Mouse (Mus musculus) CD4-positive naive resting alpha-beta T cell, adult 76 days (primary cell): Measurements from ENCODE around the gene Gm5134. TPM values are rescaled to one million over a fixed set of nuclear protein-coding genes. Genes with fewer than 3 reads are reported as not detected.

Source experiments
- total RNA-seq: library from RNA; stranded (reverse); gene quantifications from one replicate; pipeline ENCODE4 v1.2.4, GENCODE M21; 2023

Gene Gm5134
- 1.0 TPM for total RNA-seq

DNA sequence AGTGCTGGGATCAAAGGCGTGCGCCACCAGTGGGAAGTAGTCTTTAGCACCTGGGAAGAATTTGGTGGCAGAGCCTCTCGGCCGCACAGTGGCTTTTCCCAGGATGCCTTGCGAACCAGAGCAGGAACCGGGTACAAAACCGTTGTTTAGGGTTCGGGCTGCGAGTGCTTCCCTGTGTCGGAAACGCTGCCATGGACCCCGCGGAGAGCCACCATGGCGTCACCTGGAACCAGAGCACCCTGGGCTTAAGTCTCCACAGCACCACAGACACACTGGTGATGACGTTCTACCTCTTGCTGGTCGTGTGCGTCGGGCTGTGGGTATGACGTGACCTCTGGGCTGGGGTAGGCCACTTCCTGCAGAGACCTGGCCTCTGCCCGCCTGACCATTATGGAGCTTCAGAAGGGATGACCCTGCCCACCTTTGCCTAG is at the start of gene Gm5134:
Gm5134 (plus strand) TSS at position 134 of the 431 bp plus-strand sequence.

DNA sequence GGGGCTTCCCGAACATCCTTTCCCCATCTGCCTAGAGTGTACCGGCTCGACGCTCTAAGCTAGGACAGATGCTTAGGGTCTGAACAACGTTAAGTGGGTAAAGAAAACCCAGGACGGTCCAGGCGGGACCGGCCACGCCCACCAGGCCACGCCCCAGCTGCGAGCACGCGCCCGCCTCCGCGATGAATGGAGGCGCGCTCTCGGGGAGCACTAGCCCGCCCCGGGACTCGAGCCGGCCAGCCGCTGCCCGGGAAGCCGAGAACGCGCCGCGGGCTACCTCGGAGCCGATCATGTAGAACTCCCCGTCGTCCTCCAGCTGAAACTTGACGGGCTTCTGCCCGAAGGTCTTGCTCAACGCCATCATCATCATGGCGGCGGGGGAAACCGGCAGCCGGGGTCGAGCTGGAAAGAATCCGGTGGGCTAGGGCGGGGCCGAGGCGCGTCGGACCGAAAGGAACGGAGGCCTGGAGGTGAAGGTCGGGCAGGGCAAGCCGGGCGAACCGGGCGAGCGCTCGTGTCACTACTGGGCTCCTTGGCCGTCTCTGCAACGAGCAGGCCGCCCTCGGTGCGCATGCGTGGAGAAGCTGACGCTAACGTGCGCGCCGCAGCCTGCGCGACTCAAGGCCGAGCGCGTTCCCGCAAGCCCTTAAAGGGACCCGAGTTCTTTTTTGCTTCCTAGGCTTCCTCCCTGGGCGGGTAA is 33.1 kb upstream of the Gm5134 start, which contains the start of gene Smarcb1:
Smarcb1 (minus strand) TSS at position 592 of the 700 bp plus-strand sequence.

DNA sequence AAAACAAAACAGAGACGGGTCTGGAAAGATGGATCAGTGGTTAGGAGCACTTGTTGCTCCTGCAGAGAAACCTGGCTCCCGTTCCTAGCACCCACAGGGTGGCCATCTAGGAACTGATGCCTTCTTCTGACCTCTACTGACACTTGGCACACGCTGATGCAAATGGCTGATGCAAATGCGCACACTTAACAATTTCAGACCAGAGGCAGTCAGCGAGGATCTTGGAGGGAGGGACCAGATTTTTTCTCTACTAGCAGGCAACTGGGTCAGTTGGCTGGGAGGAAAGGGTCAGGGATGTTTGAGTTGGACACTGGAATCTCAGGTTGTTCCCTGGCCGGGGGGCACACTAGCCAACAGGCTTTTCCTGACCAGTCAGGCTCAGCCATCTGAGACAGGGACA is 21.4 kb upstream of the Gm5134 start, which contains the start of gene Chchd10:
Chchd10 (plus strand) TSS at position 240 of the 400 bp plus-strand sequence.

DNA sequence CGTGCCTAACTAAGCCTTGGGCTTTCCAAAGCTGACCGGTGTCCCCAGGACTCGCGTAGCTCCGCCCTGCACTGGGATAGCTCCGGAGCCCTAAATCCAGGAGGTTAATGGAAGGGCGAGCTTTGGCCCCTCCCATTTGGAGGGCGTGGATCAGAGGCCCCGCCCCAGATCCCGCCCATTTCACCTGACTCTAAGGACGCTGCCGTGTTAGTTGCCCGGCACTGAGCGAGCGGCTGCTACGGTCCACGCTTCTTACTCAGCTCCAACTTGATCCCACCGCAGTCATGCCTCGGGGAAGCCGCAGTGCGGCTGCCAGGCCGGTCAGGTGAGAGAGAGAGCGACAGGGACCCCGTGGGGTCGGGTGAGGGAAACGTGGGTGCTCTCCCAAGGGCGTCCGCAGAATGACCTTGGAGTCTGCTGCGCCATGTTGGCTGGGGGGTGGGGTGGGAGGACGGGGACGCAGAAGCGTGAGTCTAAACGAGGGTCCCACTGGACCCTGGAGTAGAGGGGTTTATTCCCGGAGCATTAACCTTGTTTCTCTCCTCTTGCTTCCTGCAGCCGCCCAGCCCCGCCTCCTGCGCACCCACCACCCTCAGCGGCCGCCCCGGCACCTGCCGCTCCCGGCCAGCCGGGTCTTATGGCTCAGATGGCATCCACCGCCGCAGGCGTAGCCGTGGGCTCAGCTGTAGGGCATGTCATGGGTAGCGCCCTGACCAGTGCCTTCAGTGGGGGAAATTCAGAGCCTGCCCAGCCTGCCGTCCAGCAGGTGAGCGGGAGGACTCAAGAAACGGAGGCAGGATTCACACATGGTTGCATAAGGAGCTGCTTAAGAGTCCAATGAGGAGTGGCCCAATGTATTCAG is 18.4 kb upstream of the Gm5134 start, which contains the start of gene Mmp11:
Mmp11 (minus strand) TSS at position 817 of the 862 bp plus-strand sequence.

DNA sequence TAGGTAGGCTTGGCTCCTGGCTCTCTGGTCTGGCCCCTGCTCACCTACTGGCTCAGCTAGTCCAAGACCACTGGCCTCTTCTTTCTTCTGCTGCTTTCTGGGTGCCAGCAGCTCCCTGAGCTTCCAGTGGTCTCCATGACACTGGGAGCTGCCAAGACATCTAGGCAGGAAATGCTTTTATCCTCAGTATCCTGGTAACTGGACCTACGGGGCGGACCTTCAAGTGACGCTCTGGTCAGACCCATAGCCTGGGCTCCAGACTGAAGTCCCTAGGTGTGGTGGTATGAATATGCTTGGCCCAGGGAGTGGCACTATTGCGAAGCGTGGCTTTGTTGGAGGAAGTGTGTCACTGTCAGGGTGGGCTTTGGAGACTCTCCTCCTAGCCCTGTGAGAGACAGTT is 13.8 kb upstream of the Gm5134 start, which contains the start of gene Gm867:
Gm867 (minus strand) TSS at position 153 of the 400 bp plus-strand sequence.

DNA sequence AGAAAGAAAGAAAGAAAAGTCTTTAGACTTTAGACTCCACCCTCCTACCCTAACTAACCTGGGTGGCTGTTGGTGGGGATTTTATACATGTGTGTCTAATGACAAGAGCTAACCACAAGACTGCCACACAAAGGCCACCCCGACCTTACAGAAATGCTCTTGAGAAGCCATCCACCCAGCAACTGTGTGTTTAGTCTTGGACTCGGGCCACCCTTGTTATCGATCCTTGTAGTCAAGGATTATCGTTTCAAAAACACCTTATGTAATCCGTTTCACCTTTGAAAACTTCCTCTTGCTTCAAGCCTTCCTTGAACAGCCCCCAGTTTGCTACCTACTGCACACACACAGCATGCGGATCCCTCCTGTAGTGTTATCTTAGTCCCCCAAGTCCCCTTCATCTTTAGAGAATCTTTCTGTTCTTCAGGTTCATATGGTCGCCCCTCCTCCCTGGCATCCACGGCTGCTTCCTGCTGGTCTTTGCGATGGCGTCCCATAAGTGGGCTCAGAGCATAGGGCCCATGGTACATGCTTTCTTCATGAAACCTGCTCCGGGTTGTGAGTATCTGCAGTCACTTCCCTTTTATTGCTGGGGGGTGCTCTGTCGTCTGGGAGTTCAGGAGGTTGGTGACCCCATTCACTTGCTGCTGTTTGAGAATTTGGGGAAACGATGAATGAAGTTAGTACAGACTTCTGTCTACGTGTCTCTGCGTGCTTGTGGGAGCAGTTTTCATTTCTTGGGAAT is 11.4 kb upstream of the Gm5134 start, which contains the start of gene Vpreb3:
Vpreb3 (plus strand) TSS at position 322 of the 742 bp plus-strand sequence.

DNA sequence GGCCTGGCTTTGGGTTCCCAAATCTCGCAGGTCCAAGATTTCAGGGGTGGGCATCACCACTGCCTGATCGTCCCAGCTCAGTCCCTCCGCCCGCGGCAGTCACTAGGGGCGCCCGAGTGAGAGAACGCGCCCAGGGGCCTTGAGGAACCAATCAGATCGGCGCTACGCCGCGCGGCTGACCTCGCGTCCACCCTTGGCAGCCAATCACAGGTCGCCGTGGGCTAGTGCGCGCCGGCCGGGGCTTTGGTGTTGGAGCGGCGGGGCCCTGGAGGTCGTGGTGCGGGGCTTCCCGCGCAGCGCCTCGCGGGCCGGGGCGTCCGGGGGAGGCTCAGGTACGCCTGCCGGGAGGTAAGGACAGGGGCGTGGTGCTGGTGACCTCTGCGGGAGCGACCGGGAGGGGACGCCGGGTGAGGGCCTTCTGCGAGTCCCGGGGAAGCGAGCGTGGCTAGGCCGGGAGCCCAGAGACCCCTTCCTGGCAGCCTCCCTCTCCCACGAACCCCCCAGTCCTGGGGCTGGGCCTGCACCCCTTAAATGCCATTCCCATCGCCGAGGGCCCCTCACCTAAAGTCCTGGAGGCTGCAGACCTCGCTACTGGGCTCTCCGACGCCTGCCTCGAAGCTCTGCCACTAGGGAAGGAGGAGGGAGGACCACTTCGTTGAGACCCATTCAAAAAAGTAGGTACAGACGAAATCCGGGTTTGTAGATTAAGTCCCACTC is 78.2 kb downstream of the Gm5134 start, which contains the start of gene Zfp280b:
Zfp280b (plus strand) TSS at position 249 of the 717 bp plus-strand sequence.

Other genes with a start within 250 kb of the Gm5134 start
- gene Cabin1, start 190.2 kb upstream of the Gm5134 start, total RNA-seq, result 113 TPM
- 22.5 TPM for gene Ddt, start 181.1 kb upstream of the Gm5134 start, total RNA-seq
- gene Gm20441, start 173.6 kb upstream of the Gm5134 start, total RNA-seq, result not detected
- gene Gstt3, start 173.1 kb upstream of the Gm5134 start, total RNA-seq, result 1.4 TPM
- gene Gstt1, start 155.9 kb upstream of the Gm5134 start, total RNA-seq, result not detected
- gene Gstt4, start 132.0 kb upstream of the Gm5134 start, total RNA-seq, result not detected
- gene Gstt2, start 117.1 kb upstream of the Gm5134 start, total RNA-seq, result 15.5 TPM
- 234 TPM for gene Mif, start 94.3 kb upstream of the Gm5134 start, total RNA-seq
- gene Derl3, start 61.1 kb upstream of the Gm5134 start, total RNA-seq, result 4.4 TPM
- gene Smarcb1, start 32.9 kb upstream of the Gm5134 start, total RNA-seq, result 40.9 TPM
- gene Chchd10, start 21.4 kb upstream of the Gm5134 start, total RNA-seq, result 32.8 TPM
- 2.8 TPM for gene Mmp11, start 18.0 kb upstream of the Gm5134 start, total RNA-seq
- gene Gm867, start 13.8 kb upstream of the Gm5134 start, total RNA-seq, result not detected
- gene Vpreb3, start 11.5 kb upstream of the Gm5134 start, total RNA-seq, result 6.7 TPM
- 17.4 TPM for gene Zfp280b, start 78.1 kb downstream of the Gm5134 start, total RNA-seq
- gene Slc5a4b, start 156.4 kb downstream of the Gm5134 start, total RNA-seq, result not detected
- not detected for gene Slc5a4a, start 192.9 kb downstream of the Gm5134 start, total RNA-seq